Mouse (Mus musculus) liver, embryonic 14.5 days (tissue): ENCODE measurements around the gene Srpx. TPM values are rescaled to one million over a fixed set of nuclear protein-coding genes. Genes with fewer than 3 reads are reported as not detected.

Experiments
- ATAC-seq: fragments of 200-750 bp; cut with Nextera tagmentation; 2 replicates; pipeline ENCODE4 v1.8.0; 2017; ENCODE audit warnings: moderate number of reproducible peaks, mild to moderate bottlenecking, moderate library complexity; ENCODE audit not compliant: insufficient read depth
- DNase-seq, 3 experiments: peaks; one replicate each; pipeline ENCODE4 v3.0.0-alpha.2; 2012 to 2013; ENCODE audit warnings: low read depth in 3 of 3, low spot score in 3 of 3
- H3K27ac ChIP-seq: fragments of 300-500 bp; sonication (generic); 2 replicates; pipeline ENCODE4 v1.5.1; 2014; ENCODE audit warnings: moderate library complexity, mild to moderate bottlenecking, control low read depth, inconsistent platforms
- H3K27me3 ChIP-seq: fragments of 300-500 bp; sonication (generic); 2 replicates; pipeline ENCODE4 v1.6.1; 2014; ENCODE audit warnings: mild to moderate bottlenecking, low read length, moderate library complexity; ENCODE audit not compliant: control insufficient read depth, insufficient read depth
- H3K36me3 ChIP-seq: fragments of 300-500 bp; sonication (generic); replicated peaks from 2 replicates; pipeline ENCODE4 v1.6.1; 2014; ENCODE audit warnings: low read depth; ENCODE audit not compliant: control insufficient read depth, insufficient read depth
- H3K4me1 ChIP-seq, 2 experiments: fragments of 200-500 bp in 1 of 2; fragments of 300-500 bp in 1 of 2; sonication (generic) in 1 of 2; replicated peaks; 2 replicates each; pipeline ENCODE4 v1.6.1; 2012 to 2014; ENCODE audit warnings: antibody characterized with exemption in 1 of 2, inconsistent platforms in 1 of 2, low read length in 1 of 2; ENCODE audit not compliant: control insufficient read depth in 2 of 2, insufficient read depth in 2 of 2
- H3K4me2 ChIP-seq: fragments of 300-500 bp; sonication (generic); 2 replicates; pipeline ENCODE4 v1.6.1; 2014; ENCODE audit warnings: low read depth, mild to moderate bottlenecking, control low read depth, moderate library complexity
- H3K4me3 ChIP-seq, 2 experiments: fragments of 200-500 bp in 1 of 2; fragments of 300-500 bp in 1 of 2; sonication (generic) in 1 of 2; 2 replicates each; pipeline ENCODE4 v1.5.1; 2012 to 2014; ENCODE audit warnings: low read depth in 2 of 2, low read length in 2 of 2, mild to moderate bottlenecking in 2 of 2, control low read depth in 1 of 2, inconsistent platforms in 1 of 2, moderate library complexity in 1 of 2; ENCODE audit not compliant: insufficient read depth in 1 of 2
- H3K9ac ChIP-seq: fragments of 300-500 bp; sonication (generic); replicated peaks from 2 replicates; pipeline ENCODE4 v1.6.1; 2014; ENCODE audit warnings: mild to moderate bottlenecking, control low read depth, moderate library complexity
- H3K9me3 ChIP-seq: fragments of 300-500 bp; sonication (generic); 2 replicates; pipeline ENCODE4 v1.6.1; 2016; ENCODE audit warnings: low read length, mixed read lengths; ENCODE audit not compliant: control insufficient read depth
- CTCF ChIP-seq: IDR thresholded peaks from 2 replicates; pipeline ENCODE4 v1.5.1; 2016; ENCODE audit warnings: antibody characterized with exemption, low read depth, control low read depth
- EP300 ChIP-seq: IDR thresholded peaks from 2 replicates; pipeline ENCODE4 v1.6.1; 2016; ENCODE audit warnings: antibody characterized with exemption, low read depth
- WGBS: fragments of 180-500 bp; shearing (Covaris S2); extraction: QIAGEN DNeasy Blood & Tissue Kit; methylation state at CpG from one replicate; pipeline ENCODE4 v1.1.7; 2014; ENCODE audit not compliant: insufficient replicate concordance; 5-methylcytosine and 5-hydroxymethylcytosine counted together
- polyA plus RNA-seq, 2 experiments: library from polyadenylated mRNA; depleted of rRNA in 1 of 2; stranded (reverse) in 1 of 2; unstranded in 1 of 2; fragments of >200 nt; fragmentation: Nextera tagmentation in 1 of 2; extraction: Ambion mirVana in 1 of 2; gene quantifications; 2 replicates each; pipeline versions ENCODE4 v1.2.1 to v1.2.3; 2012 to 2014

Srpx gene
- polyA plus RNA-seq (2012; rRNA removed) (0.36 and 0.71 TPM in 2 replicates), polyA plus RNA-seq (2014; fragmentation: Nextera tagmentation; extraction: Ambion mirVana) (0.72 and 0.76 TPM in 2 replicates)

DNA sequence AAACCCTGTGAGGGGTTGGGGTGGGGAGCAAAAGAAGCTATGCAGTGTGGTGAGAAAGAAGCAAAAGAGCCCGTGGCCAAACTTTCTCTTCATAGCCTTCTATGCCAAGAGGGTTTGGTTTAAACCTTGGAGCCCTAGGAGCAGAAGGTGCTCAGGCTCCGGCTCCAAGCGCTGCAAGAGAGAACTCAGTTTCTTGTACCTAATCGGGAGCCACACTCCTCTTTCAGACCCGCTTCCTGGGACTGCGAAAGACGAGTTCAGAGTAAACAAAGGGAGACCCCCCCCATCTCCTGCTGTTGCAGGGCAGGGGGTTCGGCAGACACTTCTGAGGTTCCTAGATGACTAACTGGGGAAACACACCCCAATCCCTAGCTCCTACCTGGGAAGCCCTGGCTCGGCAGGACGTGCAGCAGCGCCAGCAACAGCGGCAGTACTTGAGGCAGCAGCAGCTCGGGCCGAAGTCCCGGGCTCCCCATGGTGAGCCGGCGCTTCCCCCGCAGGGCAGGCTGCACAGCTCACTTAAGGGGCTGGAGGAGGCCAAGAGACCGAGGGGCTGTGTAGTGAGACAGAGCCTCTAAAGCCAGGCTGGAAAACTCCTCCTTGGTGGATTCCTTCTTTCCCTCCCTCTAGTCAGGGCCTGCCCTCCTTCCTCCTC lies at the start of gene Srpx:
Gene Srpx, minus strand, starts transcription at position 645 of the 655 bp plus-strand sequence.
- H3K4me3 ChIP-seq: no peak within 1 kb of the TSS
- no peak within 1 kb of the TSS for H3K27ac ChIP-seq
- H3K9me3 ChIP-seq: no peaks in the 10 kb centered on the region
- WGBS: 13% methylated on average over 19 of the region's 19 CpGs
- H3K9ac ChIP-seq: no peak within 1 kb of the TSS
- H3K4me1 ChIP-seq: no peaks in the 10 kb centered on the region
- no peak for DNase-seq
- H3K4me2 ChIP-seq: peak within 1 kb of the TSS; percentile 33; the same call in 1 of the 2 replicates
- TF ChIP-seq CTCF: no peak
- no peaks in the 10 kb centered on the region for H3K27me3 ChIP-seq
- ATAC-seq: no peak
- no peaks in the 10 kb centered on the region for H3K36me3 ChIP-seq

GRCm38 (mm10) chrX:10152390-10152789 lies 34.9 kb upstream of the Srpx start:
- WGBS: 30% methylated on average over 3 of the region's 3 CpGs
- Histone ChIP-seq H3K27me3 (no peaks in the 10 kb centered on the region), H3K4me2 (no peak overlapping the region), H3K4me3 (no peak overlapping the region), H3K9ac (no peak overlapping the region), H3K4me1 (no peaks in the 10 kb centered on the region), H3K36me3 (no peaks in the 10 kb centered on the region), H3K27ac (no peak overlapping the region), H3K9me3 (no peaks in the 10 kb centered on the region)
- DNase-seq (no peak), ATAC-seq (no peak)
- TF ChIP-seq CTCF (no peak), EP300 (no peak)

DNA sequence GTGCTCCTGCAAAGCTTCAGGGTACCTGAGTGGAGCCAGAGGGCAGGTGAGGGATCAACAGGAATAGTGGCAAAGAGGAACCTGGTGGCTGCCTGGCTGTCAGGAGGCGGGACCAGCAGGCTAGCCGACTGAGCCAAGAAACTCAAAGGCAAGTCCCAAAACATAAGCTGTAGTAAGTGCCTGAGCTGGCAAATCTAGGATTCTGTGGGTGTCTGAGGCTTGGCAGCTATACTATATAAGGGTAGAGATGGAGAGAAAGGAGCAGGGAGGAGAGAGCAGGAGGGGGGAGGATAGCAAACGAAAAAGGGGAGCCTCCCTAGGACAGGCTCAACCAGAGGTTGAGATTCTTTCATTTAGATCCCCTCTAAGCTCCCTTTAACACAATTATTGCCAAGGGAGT lies 1.7 kb downstream of the Srpx start:
- Histone ChIP-seq H3K9me3 (no peaks in the 10 kb centered on the region), H3K27ac (no peak overlapping the region), H3K9ac (no peak overlapping the region), H3K4me1 (no peaks in the 10 kb centered on the region), H3K4me2 (no peak overlapping the region), H3K27me3 (no peaks in the 10 kb centered on the region), H3K4me3 (no peak overlapping the region), H3K36me3 (no peaks in the 10 kb centered on the region)
- WGBS: 28% methylated on average over 3 of the region's 3 CpGs
- no peak for DNase-seq
- no peak for TF ChIP-seq EP300
- TF ChIP-seq CTCF: no peak
- ATAC-seq: no peak

GRCm38 (mm10) chrX:10110736-10111135 lies 6.8 kb downstream of the Srpx start:
- TF ChIP-seq EP300: no peak
- TF ChIP-seq CTCF: no peak
- WGBS: 48% methylated on average over 1 of the region's 1 CpGs
- H3K4me2 ChIP-seq: no peak overlapping the region
- H3K9me3 ChIP-seq: no peaks in the 10 kb centered on the region
- no peak for ATAC-seq
- H3K4me1 ChIP-seq: no peaks in the 10 kb centered on the region
- no peak overlapping the region for H3K27ac ChIP-seq
- no peak overlapping the region for H3K9ac ChIP-seq
- H3K27me3 ChIP-seq: no peaks in the 10 kb centered on the region
- H3K36me3 ChIP-seq: no peaks in the 10 kb centered on the region
- H3K4me3 ChIP-seq: no peak overlapping the region
- no peak for DNase-seq

GRCm38 (mm10) chrX:10108558-10108957 lies 9.0 kb downstream of the Srpx start:
- Histone ChIP-seq H3K4me3 (no peak overlapping the region), H3K27me3 (no peaks in the 10 kb centered on the region), H3K27ac (no peak overlapping the region), H3K9ac (no peak overlapping the region), H3K36me3 (no peaks in the 10 kb centered on the region), H3K4me1 (no peaks in the 10 kb centered on the region), H3K9me3 (no peaks in the 10 kb centered on the region), H3K4me2 (no peak overlapping the region)
- no peak for TF ChIP-seq EP300
- TF ChIP-seq CTCF: no peak
- DNase-seq (no peak), ATAC-seq (no peak)
- 29% methylated on average over 4 of the region's 4 CpGs for WGBS
